Mouse (Mus musculus) CH12.LX (cell line): ENCODE measurements at regions not wholly inside any gene's neighbourhood (a gene's known extent, or its start where the extent isn't known, plus 50 kb on each side); places are given as distances from the start of the nearest gene placed in this dataset.

Source experiments
- DNase-seq: peaks from one replicate; pipeline ENCODE4 v3.0.0-alpha.2; 2013; ENCODE audit errors: extremely low read depth
- H3K27ac ChIP-seq: 2 replicates; pipeline ENCODE4 v1.5.1; 2012; ENCODE audit warnings: low read depth, mild to moderate bottlenecking, control low read depth, moderate library complexity; ENCODE audit not compliant: insufficient read depth
- H3K27me3 ChIP-seq: replicated peaks from 2 replicates; pipeline ENCODE3; 2012; ENCODE audit warnings: inconsistent platforms
- H3K36me3 ChIP-seq, 2 experiments: replicated peaks in 1 of 2; 2 replicates each; pipeline versions ENCODE3 to v1.6.1; 2012; ENCODE audit warnings: inconsistent platforms in 1 of 2, low read length in 1 of 2, mild to moderate bottlenecking in 1 of 2, mixed read lengths in 1 of 2, moderate library complexity in 1 of 2; ENCODE audit not compliant: control insufficient read depth in 1 of 2, insufficient read depth in 1 of 2
- H3K4me1 ChIP-seq, 2 experiments: 2 replicates each; pipeline ENCODE4 v1.6.1; 2012; ENCODE audit warnings: inconsistent platforms in 1 of 2, moderate library complexity in 1 of 2; ENCODE audit not compliant: insufficient read depth in 2 of 2, control insufficient read depth in 1 of 2
- H3K4me2 ChIP-seq: 2 replicates; pipeline ENCODE4 v1.6.1; 2012; ENCODE audit warnings: low read depth, mild to moderate bottlenecking, control low read depth; ENCODE audit not compliant: poor library complexity, insufficient read depth, severe bottlenecking
- H3K4me3 ChIP-seq, 3 experiments: fragments of 150-350 bp in 1 of 3; sonication (generic) in 1 of 3; replicated peaks in 1 of 3; 2 replicates each; pipeline versions ENCODE3 to v1.5.1; 2011 to 2012; ENCODE audit warnings: low read depth in 2 of 3, low read length in 2 of 3, mild to moderate bottlenecking in 2 of 3, moderate library complexity in 2 of 3, control low read depth in 1 of 3, improper control_type of control experiment in 1 of 3, inconsistent platforms in 1 of 3, mixed read lengths in 1 of 3; ENCODE audit not compliant: poor library complexity in 1 of 3
- H3K79me2 ChIP-seq: replicated peaks from 2 replicates; pipeline ENCODE4 v1.6.1; 2012; ENCODE audit warnings: mild to moderate bottlenecking, moderate library complexity; ENCODE audit not compliant: control insufficient read depth, poor library complexity, insufficient read depth, severe bottlenecking; ENCODE audit errors: extremely low read depth
- H3K9ac ChIP-seq: 2 replicates; pipeline ENCODE4 v1.6.1; 2012; ENCODE audit warnings: low read depth, mild to moderate bottlenecking, control low read depth, moderate library complexity; ENCODE audit not compliant: insufficient read depth
- H3K9me3 ChIP-seq: replicated peaks from 2 replicates; pipeline ENCODE3; 2012; ENCODE audit warnings: low read length, inconsistent platforms, mixed read lengths
- BHLHE40 ChIP-seq: IDR thresholded peaks from 2 replicates; pipeline ENCODE4 v1.6.1; 2011; ENCODE audit warnings: mild to moderate bottlenecking, low read depth, low read length, improper control_type of control experiment
- CHD1 ChIP-seq: IDR thresholded peaks from 2 replicates; pipeline ENCODE4 v1.6.1; 2012; ENCODE audit warnings: low read depth, low read length, improper control_type of control experiment, inconsistent platforms
- CHD2 ChIP-seq: IDR thresholded peaks from 2 replicates; pipeline ENCODE4 v1.6.1; 2011; ENCODE audit warnings: low read length, improper control_type of control experiment
- E2F4 ChIP-seq: IDR thresholded peaks from 2 replicates; pipeline ENCODE4 v1.6.1; 2011; ENCODE audit warnings: low read depth, low read length, improper control_type of control experiment; ENCODE audit not compliant: insufficient replicate concordance
- ETS1 ChIP-seq: conservative IDR thresholded peaks from 2 replicates; pipeline ENCODE4 v1.6.1; 2012; ENCODE audit warnings: low read depth, mild to moderate bottlenecking, inconsistent platforms, low read length, improper control_type of control experiment, moderate library complexity
- GABPA ChIP-seq: IDR thresholded peaks from 2 replicates; pipeline ENCODE4 v1.6.1; 2012; ENCODE audit warnings: low read depth, low read length, improper control_type of control experiment, inconsistent platforms; ENCODE audit not compliant: insufficient replicate concordance
- HCFC1 ChIP-seq: IDR thresholded peaks from 2 replicates; pipeline ENCODE4 v1.6.1; 2012; ENCODE audit warnings: low read depth, mild to moderate bottlenecking, inconsistent platforms, low read length, improper control_type of control experiment
- IRF4 ChIP-seq: IDR thresholded peaks from 2 replicates; pipeline ENCODE4 v1.6.1; 2014; ENCODE audit warnings: low read depth, mild to moderate bottlenecking, inconsistent platforms, low read length, improper control_type of control experiment
- JUN ChIP-seq: IDR thresholded peaks from 2 replicates; pipeline ENCODE4 v1.6.1; 2011; ENCODE audit warnings: low read depth, mild to moderate bottlenecking, low read length, improper control_type of control experiment, moderate library complexity; ENCODE audit not compliant: insufficient read depth
- JUND ChIP-seq: conservative IDR thresholded peaks from 2 replicates; pipeline ENCODE4 v1.6.1; 2011; ENCODE audit warnings: low read depth, low read length, improper control_type of control experiment
- KAT2A ChIP-seq: IDR thresholded peaks from 2 replicates; pipeline ENCODE4 v1.6.1; 2012; ENCODE audit warnings: low read length, improper control_type of control experiment, inconsistent platforms; ENCODE audit not compliant: insufficient replicate concordance
- MAFK ChIP-seq: IDR thresholded peaks from 2 replicates; pipeline ENCODE4 v1.6.1; 2011; ENCODE audit warnings: low read length, improper control_type of control experiment; ENCODE audit not compliant: insufficient replicate concordance
- MEF2A ChIP-seq: IDR thresholded peaks from 2 replicates; pipeline ENCODE4 v1.6.1; 2014; ENCODE audit warnings: low read depth, mild to moderate bottlenecking, inconsistent platforms, low read length, improper control_type of control experiment, borderline replicate concordance
- MXI1 ChIP-seq: IDR thresholded peaks from 2 replicates; pipeline ENCODE4 v1.6.1; 2011; ENCODE audit warnings: mild to moderate bottlenecking, low read depth, low read length, improper control_type of control experiment
- MYC ChIP-seq: IDR thresholded peaks from 2 replicates; pipeline ENCODE4 v1.6.1; 2011; ENCODE audit warnings: low read depth, mild to moderate bottlenecking, improper control_type of control experiment, low read length
- NELFE ChIP-seq: IDR thresholded peaks from 2 replicates; pipeline ENCODE4 v1.6.1; 2011; ENCODE audit warnings: low read depth, low read length, improper control_type of control experiment
- NRF1 ChIP-seq: IDR thresholded peaks from 2 replicates; pipeline ENCODE4 v1.6.1; 2014; ENCODE audit warnings: low read depth, mild to moderate bottlenecking, inconsistent platforms, low read length, improper control_type of control experiment, moderate library complexity
- POLR2AphosphoS2 ChIP-seq: IDR thresholded peaks from 2 replicates; pipeline ENCODE4 v1.6.1; 2011; ENCODE audit warnings: low read depth, low read length, improper control_type of control experiment
- RAD21 ChIP-seq: IDR thresholded peaks from 2 replicates; pipeline ENCODE4 v1.6.1; 2011; ENCODE audit warnings: low read depth, mild to moderate bottlenecking, low read length, improper control_type of control experiment, moderate library complexity
- RCOR1 ChIP-seq: conservative IDR thresholded peaks from 2 replicates; pipeline ENCODE4 v1.6.1; 2012; ENCODE audit warnings: low read depth, mild to moderate bottlenecking, inconsistent platforms, low read length, improper control_type of control experiment
- SIN3A ChIP-seq: IDR thresholded peaks from 2 replicates; pipeline ENCODE4 v1.6.1; 2012; ENCODE audit warnings: low read length, improper control_type of control experiment, inconsistent platforms
- TCF12 ChIP-seq: IDR thresholded peaks from 2 replicates; pipeline ENCODE4 v1.6.1; 2014; ENCODE audit warnings: low read depth, mild to moderate bottlenecking, inconsistent platforms, low read length, improper control_type of control experiment
- UBTF ChIP-seq: IDR thresholded peaks from 2 replicates; pipeline ENCODE4 v1.6.1; 2012; ENCODE audit warnings: low read depth, mild to moderate bottlenecking, inconsistent platforms, low read length, improper control_type of control experiment, moderate library complexity
- USF1 ChIP-seq: IDR thresholded peaks from 2 replicates; pipeline ENCODE4 v1.6.1; 2014; ENCODE audit warnings: low read depth, mild to moderate bottlenecking, inconsistent platforms, low read length, improper control_type of control experiment
- ZKSCAN1 ChIP-seq: IDR thresholded peaks from 2 replicates; pipeline ENCODE4 v1.6.1; 2012; ENCODE audit warnings: low read depth, inconsistent platforms, low read length, improper control_type of control experiment, borderline replicate concordance
- ZNF384 ChIP-seq: IDR thresholded peaks from 2 replicates; pipeline ENCODE4 v1.6.1; 2012; ENCODE audit warnings: low read depth, low read length, improper control_type of control experiment, inconsistent platforms
- dilution Hi-C: fragments of 300-500 bp; cut with MboI; formaldehyde crosslinking; loops from 2 replicates; pipeline ENCODE4 v1.14.3; 2020; ENCODE audit warnings: low sequenced_read_pairs; ENCODE audit not compliant: extremely low pct_unique_long_range_greater_than_20kb, extremely low pct_ligation_motif_present
- in situ Hi-C: fragments of 300-500 bp; cut with MboI; formaldehyde crosslinking; loops from 3 replicates; pipeline ENCODE4 v1.14.3; 2019; ENCODE audit warnings: low sequenced_read_pairs, low pct_ligation_motif_present, low pct_unique_long_range_greater_than_20kb, mixed read lengths

DNA sequence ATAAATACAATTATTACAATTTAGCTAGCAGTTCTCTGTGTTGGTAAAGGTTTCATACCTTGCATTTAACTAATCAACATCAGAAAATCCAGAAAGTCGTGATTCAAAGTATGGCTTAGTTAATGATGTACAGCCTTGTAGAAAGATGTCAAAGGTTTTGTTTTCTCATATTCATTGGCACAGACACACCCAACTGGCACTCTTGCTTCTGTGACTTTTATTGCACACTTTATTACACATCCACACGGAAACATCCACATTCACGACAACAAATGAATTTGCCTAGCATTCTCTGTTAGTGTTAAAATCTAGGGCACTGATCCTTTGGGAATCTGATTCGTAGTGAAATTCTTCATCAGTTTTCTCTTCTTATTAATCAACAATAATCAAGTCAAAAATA lies 720.0 kb downstream of the Tns3 start:
- Histone ChIP-seq H3K4me3 (no peak overlapping the region), H3K4me1 (no peaks in the 10 kb centered on the region), H3K27me3 (no peaks in the 10 kb centered on the region), H3K79me2 (no peaks in the 10 kb centered on the region), H3K4me2 (no peak overlapping the region), H3K36me3 (no peaks in the 10 kb centered on the region), H3K27ac (no peak overlapping the region), H3K9ac (no peak overlapping the region), H3K9me3 (peaks cover 74% of the 10 kb centered on the region)
- DNase-seq = no peak
- dilution Hi-C loops (no loop called here), in situ Hi-C loops (no loop called here)
- TF ChIP-seq ZNF384 (no peak), GABPA (no peak), HCFC1 (no peak), E2F4 (no peak), CHD2 (no peak), USF1 (no peak), MYC (no peak), MXI1 (no peak), UBTF (no peak), TCF12 (no peak), MAFK (no peak), POLR2AphosphoS2 (no peak), IRF4 (no peak), CHD1 (no peak), NRF1 (no peak), NELFE (no peak), MEF2A (no peak), SIN3A (no peak), JUND (no peak)

DNA sequence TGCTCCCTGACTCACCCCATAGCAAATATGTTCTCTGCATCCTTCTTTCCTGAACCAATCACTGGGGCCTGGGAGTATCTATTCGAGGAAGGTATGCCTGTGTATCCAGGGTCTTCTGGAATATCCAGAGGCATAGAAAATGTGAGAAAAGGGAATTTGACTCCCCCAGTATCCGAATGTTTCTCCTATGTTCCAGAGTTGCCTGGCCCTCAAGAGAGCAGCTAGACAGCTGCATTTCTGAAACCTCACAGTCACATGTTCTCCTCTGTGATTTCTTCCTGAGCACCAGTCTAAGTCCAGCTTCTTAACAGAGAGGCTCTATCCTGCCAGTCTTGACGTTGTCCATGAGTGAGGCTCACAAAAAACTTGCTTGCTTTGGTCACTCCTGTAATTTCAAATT lies 719.9 kb upstream of the Igfbp3 start:
- Histone ChIP-seq H3K79me2 (no peaks in the 10 kb centered on the region), H3K27me3 (no peaks in the 10 kb centered on the region), H3K4me3 (no peak overlapping the region), H3K27ac (no peak overlapping the region), H3K36me3 (no peaks in the 10 kb centered on the region), H3K9me3 (peaks cover 44% of the 10 kb centered on the region), H3K9ac (no peak overlapping the region), H3K4me2 (no peak overlapping the region), H3K4me1 (no peaks in the 10 kb centered on the region)
- in situ Hi-C loops = no loop called here
- dilution Hi-C loops = no loop called here
- TF ChIP-seq RAD21 (no peak), ZKSCAN1 (no peak), SIN3A (no peak), HCFC1 (no peak), BHLHE40 (no peak), TCF12 (no peak), JUN (no peak), ZNF384 (no peak), MEF2A (no peak), UBTF (no peak), KAT2A (no peak), ETS1 (no peak), RCOR1 (no peak), MXI1 (no peak), POLR2AphosphoS2 (no peak), CHD1 (no peak)
- DNase-seq = no peak
